8 mouse cellular contexts compared by ENCODE assay signal in genomic region chr3:151837749-151838148, GRCm38 (mm10). TPM values are rescaled to one million over a fixed set of nuclear protein-coding genes. Genes with fewer than 3 reads are reported as not detected.
DNase-seq lines count a peak whose midpoint lies in the region; ATAC-seq and TF ChIP-seq lines count a peak whose summit lies in the region.
"Had no signal": no experiment of that assay in that cellular context is flagged by ENCODE, and none has a peak within 500 bp of the region (broad histone marks: within the 10 kb centered on the region; RNA-seq: fewer than 3 reads in every experiment).

No protein-coding gene starts in this region.

- 0 out of 2 replicates have a peak, but pooled peaks cover 3% of the 10 kb centered on the region for H3K27me3 ChIP-seq in forebrain, embryonic 15.5 days
- H3K27me3 ChIP-seq in limb, embryonic 15.5 days: peaks cover 9% of the 10 kb centered on the region; the same call in 1 of the 2 replicates
- H3K27me3 ChIP-seq in stomach, embryonic 14.5 days (ENCODE audit: control insufficient read depth, insufficient read depth, low read length): no peaks in the 10 kb centered on the region
- H3K27me3 ChIP-seq: Patski had no signal

- H3K4me2 ChIP-seq in forebrain, embryonic 15.5 days (replicated peaks): peak overlapping the region; percentile 95
- peak overlapping the region; percentile 92 for H3K4me2 ChIP-seq in limb, embryonic 15.5 days
- peak overlapping the region; percentile 94 for H3K4me2 ChIP-seq in stomach, embryonic 14.5 days (replicated peaks; ENCODE audit: low read depth, low read length)

- no peak for DNase-seq in left cerebral cortex, adult 2 months (ENCODE audit: extremely low spot score in 1 of 2, low spot score in 2 of 2)
- no peak for DNase-seq in left cerebral cortex, postnatal 25 days (ENCODE audit: low spot score in 2 of 2)
- DNase-seq in cerebellum, postnatal 14 days: no peak
- no peak for DNase-seq in B cell, adult 2 months

- intact Hi-C loops in left cerebral cortex, adult 2 months (cut with DNase I): loop anchor here (2.0 to 5.0 kb wide), 2 partner anchors 229 to 250 kb away; no protein-coding TSS in a partner anchor
- intact Hi-C loops in left cerebral cortex, postnatal 25 days (cut with DNase I): loop anchor here (2.0 to 5.0 kb wide), 2 partner anchors 229 to 250 kb away; no protein-coding TSS in a partner anchor

- no peak overlapping the region for H3K27ac ChIP-seq in left cerebral cortex, adult 2 months
- no peak overlapping the region for H3K27ac ChIP-seq in forebrain, embryonic 15.5 days (replicated peaks)
- H3K27ac ChIP-seq in limb, embryonic 15.5 days: peak overlapping the region; percentile 73; the same call in 1 of the 2 replicates
- no peak overlapping the region for H3K27ac ChIP-seq in stomach, embryonic 14.5 days (ENCODE audit: low read length)

- no peak overlapping the region; the same call in 1 of the 2 replicates for H3K9ac ChIP-seq in forebrain, embryonic 15.5 days (replicated peaks)
- H3K9ac ChIP-seq in limb, embryonic 15.5 days: 0 out of 2 replicates have a peak overlapping the region, but pooled peaks have one; percentile 49
- H3K9ac ChIP-seq in stomach, embryonic 14.5 days (replicated peaks; ENCODE audit: low read depth, low read length): no peak overlapping the region

- no peak for TF ChIP-seq CTCF in left cerebral cortex, adult 2 months (IDR thresholded peaks at IDR 0.05)

- peaks cover 13% of the 10 kb centered on the region for H3K4me1 ChIP-seq in forebrain, embryonic 15.5 days
- peaks cover 12% of the 10 kb centered on the region for H3K4me1 ChIP-seq in limb, embryonic 15.5 days
- H3K4me1 ChIP-seq in stomach, embryonic 14.5 days (ENCODE audit: control insufficient read depth, insufficient read depth, low read length): no peaks in the 10 kb centered on the region

- H3K4me3 ChIP-seq in left cerebral cortex, adult 2 months: peak overlapping the region; percentile 46
- H3K4me3 ChIP-seq in forebrain, embryonic 15.5 days: peak overlapping the region; percentile 44
- peak overlapping the region; percentile 48 for H3K4me3 ChIP-seq in limb, embryonic 15.5 days
- H3K4me3 ChIP-seq in stomach, embryonic 14.5 days (ENCODE audit: low read depth, low read length): peak overlapping the region; percentile 46

- no peak for ATAC-seq in forebrain, embryonic 15.5 days (replicated peaks)
- no peak for ATAC-seq in limb, embryonic 15.5 days (ENCODE audit: insufficient number of reproducible peaks, low FRiP score, low TSS enrichment, low read depth)
- no peak for ATAC-seq in stomach, embryonic 14.5 days (ENCODE audit: insufficient number of reproducible peaks, insufficient read depth, low FRiP score, low read depth)

- H3K9me3 ChIP-seq in forebrain, embryonic 15.5 days: no peaks in the 10 kb centered on the region
- no peaks in the 10 kb centered on the region for H3K9me3 ChIP-seq in limb, embryonic 15.5 days
- no peaks in the 10 kb centered on the region for H3K9me3 ChIP-seq in stomach, embryonic 14.5 days (ENCODE audit: control insufficient read depth, low read depth, low read length)

- 37% methylated on average over 9 of the region's 9 CpGs for WGBS in forebrain, embryonic 15.5 days
- WGBS in limb, embryonic 15.5 days: 35% methylated on average over 9 of the region's 9 CpGs
- WGBS in stomach, embryonic 14.5 days: 54% methylated on average over 9 of the region's 9 CpGs

- no peaks in the 10 kb centered on the region for H3K36me3 ChIP-seq in forebrain, embryonic 15.5 days
- no peaks in the 10 kb centered on the region for H3K36me3 ChIP-seq in limb, embryonic 15.5 days
- H3K36me3 ChIP-seq in stomach, embryonic 14.5 days (ENCODE audit: control insufficient read depth, insufficient read depth, low read length): no peaks in the 10 kb centered on the region

RNA-seq across cellular contexts. Expression of gene Ptgfr, which starts 0.3 kb away (rescaled TPM):
- 1 to 10 TPM in 1 of 2 experiments, under 1 TPM in 1; 0.82 to 1.5 TPM for total RNA-seq in left cerebral cortex, adult 2 months (2021)
- 1 to 10 TPM; 1.2 to 1.9 TPM for total RNA-seq in left cerebral cortex, postnatal 25 days (2021)
- 0.38 and 0.51 TPM in 2 replicates for polyA plus RNA-seq in forebrain, embryonic 15.5 days (2015; fragmentation: Nextera tagmentation; extraction: Ambion mirVana)
- 9.0 and 10.1 TPM in 2 replicates for polyA plus RNA-seq in limb, embryonic 15.5 days (2015; fragmentation: Nextera tagmentation; extraction: Ambion mirVana)
- polyA plus RNA-seq in stomach, embryonic 14.5 days (2014; fragmentation: Nextera tagmentation; extraction: Ambion mirVana): 0.52 and 0.80 TPM in 2 replicates
